Mouse (Mus musculus): ENCODE measurements around the gene Tmem203. TPM values are rescaled to one million over a fixed set of nuclear protein-coding genes. Genes with fewer than 3 reads are reported as not detected.

The Tmem203 gene
- polyA plus RNA-seq, 1 experiment from 2014 or later: 15.9 TPM

GRCm38 (mm10) chr2:25236614-25237013 is 18.6 kb upstream of the Tmem203 start, which contains the start of gene Rnf224:
Gene Rnf224 (minus strand): TSS chr2:25236787.
- peaks cover 16% of the 10 kb centered on the region for H3K4me1 ChIP-seq
- no peak within 1 kb of the TSS for H3K27ac ChIP-seq
- no peaks in the 10 kb centered on the region for H3K36me3 ChIP-seq (replicated peaks)
- peaks cover 31% of the 10 kb centered on the region for H3K27me3 ChIP-seq (ENCODE audit: poor library complexity, severe bottlenecking)
- no peak within 1 kb of the TSS for H3K4me3 ChIP-seq
- DNase-seq (ENCODE audit: extremely low spot score, low spot score): no peak
- WGBS: 39% methylated on average over 8 of the region's 8 CpGs
- no peaks in the 10 kb centered on the region for H3K9me3 ChIP-seq

GRCm38 (mm10) chr2:25237522-25237921 is 17.7 kb upstream of the Tmem203 start:
- DNase-seq (ENCODE audit: extremely low spot score, low spot score): no peak
- H3K27me3 ChIP-seq (ENCODE audit: poor library complexity, severe bottlenecking): peaks cover 38% of the 10 kb centered on the region
- H3K4me1 ChIP-seq: peaks cover 25% of the 10 kb centered on the region
- no peak overlapping the region for H3K27ac ChIP-seq
- no peaks in the 10 kb centered on the region for H3K36me3 ChIP-seq (replicated peaks)
- H3K9me3 ChIP-seq: no peaks in the 10 kb centered on the region
- WGBS: 76% methylated on average over 4 of the region's 4 CpGs
- H3K4me3 ChIP-seq: no peak overlapping the region

GRCm38 (mm10) chr2:25238106-25238505 is 17.1 kb upstream of the Tmem203 start:
- Histone ChIP-seq H3K4me1 (peaks cover 30% of the 10 kb centered on the region), H3K27ac (no peak overlapping the region), H3K9me3 (no peaks in the 10 kb centered on the region), H3K27me3 (ENCODE audit: poor library complexity, severe bottlenecking) (peaks cover 44% of the 10 kb centered on the region), H3K4me3 (no peak overlapping the region), H3K36me3 (replicated peaks) (no peaks in the 10 kb centered on the region)
- no peak for DNase-seq (ENCODE audit: extremely low spot score, low spot score)

GRCm38 (mm10) chr2:25239766-25240165 is 15.5 kb upstream of the Tmem203 start:
- H3K36me3 ChIP-seq (replicated peaks): peaks cover 5% of the 10 kb centered on the region
- peaks cover 57% of the 10 kb centered on the region for H3K27me3 ChIP-seq (ENCODE audit: poor library complexity, severe bottlenecking)
- DNase-seq (ENCODE audit: extremely low spot score, low spot score): no peak
- no peak overlapping the region for H3K27ac ChIP-seq
- 87% methylated on average over 3 of the region's 3 CpGs for WGBS
- peaks cover 34% of the 10 kb centered on the region for H3K4me1 ChIP-seq
- H3K9me3 ChIP-seq: no peaks in the 10 kb centered on the region
- H3K4me3 ChIP-seq: no peak overlapping the region

GRCm38 (mm10) chr2:25240310-25240709 is 14.9 kb upstream of the Tmem203 start:
- H3K9me3 ChIP-seq: no peaks in the 10 kb centered on the region
- 46% methylated on average over 8 of the region's 8 CpGs for WGBS
- peak overlapping the region; percentile 71 for H3K27ac ChIP-seq
- peaks cover 8% of the 10 kb centered on the region for H3K36me3 ChIP-seq (replicated peaks)
- H3K27me3 ChIP-seq (ENCODE audit: poor library complexity, severe bottlenecking): peaks cover 57% of the 10 kb centered on the region
- DNase-seq (ENCODE audit: extremely low spot score, low spot score): no peak
- peaks cover 34% of the 10 kb centered on the region for H3K4me1 ChIP-seq
- H3K4me3 ChIP-seq: peak overlapping the region; percentile 76

GRCm38 (mm10) chr2:25240723-25241437 is 14.4 kb upstream of the Tmem203 start:
- peaks cover 34% of the 10 kb centered on the region for H3K4me1 ChIP-seq
- peaks cover 56% of the 10 kb centered on the region for H3K27me3 ChIP-seq (ENCODE audit: poor library complexity, severe bottlenecking)
- H3K9me3 ChIP-seq: no peaks in the 10 kb centered on the region
- H3K27ac ChIP-seq: peak overlapping the region; percentile 84
- peak; percentile 77 for DNase-seq (ENCODE audit: extremely low spot score, low spot score)
- peak overlapping the region; percentile 76 for H3K4me3 ChIP-seq
- H3K36me3 ChIP-seq (replicated peaks): peaks cover 14% of the 10 kb centered on the region
- WGBS: 2% methylated on average over 29 of the region's 29 CpGs

GRCm38 (mm10) chr2:25241438-25241775 is 13.8 kb upstream of the Tmem203 start:
- 8% methylated on average over 6 of the region's 6 CpGs for WGBS
- DNase-seq (ENCODE audit: extremely low spot score, low spot score): no peak
- peaks cover 19% of the 10 kb centered on the region for H3K36me3 ChIP-seq (replicated peaks)
- H3K4me1 ChIP-seq: peaks cover 34% of the 10 kb centered on the region
- H3K27me3 ChIP-seq (ENCODE audit: poor library complexity, severe bottlenecking): peaks cover 51% of the 10 kb centered on the region
- H3K4me3 ChIP-seq: peak overlapping the region; percentile 76
- peak overlapping the region; percentile 84; the same call in 1 of the 2 replicates for H3K27ac ChIP-seq
- no peaks in the 10 kb centered on the region for H3K9me3 ChIP-seq

- no peak for DNase-seq (ENCODE audit: extremely low spot score, low spot score)
- H3K4me3 ChIP-seq: peak within 1 kb of the TSS; percentile 76
- no peaks in the 10 kb centered on the region for H3K9me3 ChIP-seq
- H3K36me3 ChIP-seq (replicated peaks): peaks cover 26% of the 10 kb centered on the region
- under 1% methylated on average over 59 of the region's 59 CpGs for WGBS
- peaks cover 34% of the 10 kb centered on the region for H3K4me1 ChIP-seq
- peaks cover 49% of the 10 kb centered on the region for H3K27me3 ChIP-seq (ENCODE audit: poor library complexity, severe bottlenecking)
- H3K27ac ChIP-seq: peak within 1 kb of the TSS; percentile 84
These were observed 13.1 kb upstream of the Tmem203 start, which contains the start of the genes Rnf208 and Cysrt1 for GRCm38 (mm10) chr2:25242101-25242506. Gene Rnf208 (plus strand): TSS chr2:25242255. Gene Cysrt1 (minus strand): TSS chr2:25242452.

- Histone ChIP-seq H3K36me3 (replicated peaks) (peaks cover 39% of the 10 kb centered on the region), H3K27me3 (ENCODE audit: poor library complexity, severe bottlenecking) (peaks cover 49% of the 10 kb centered on the region), H3K27ac (peak overlapping the region; percentile 84), H3K4me3 (peak overlapping the region; percentile 76), H3K9me3 (no peaks in the 10 kb centered on the region), H3K4me1 (peaks cover 34% of the 10 kb centered on the region)
- DNase-seq (ENCODE audit: extremely low spot score, low spot score): no peak
- 78% methylated on average over 8 of the region's 8 CpGs for WGBS
These were observed 11.9 kb upstream of the Tmem203 start for GRCm38 (mm10) chr2:25243342-25243741.

GRCm38 (mm10) chr2:25244144-25244543 is 11.1 kb upstream of the Tmem203 start:
- DNase-seq (ENCODE audit: extremely low spot score, low spot score): no peak
- no peaks in the 10 kb centered on the region for H3K9me3 ChIP-seq
- peaks cover 46% of the 10 kb centered on the region for H3K27me3 ChIP-seq (ENCODE audit: poor library complexity, severe bottlenecking)
- no peak overlapping the region for H3K27ac ChIP-seq
- H3K36me3 ChIP-seq (replicated peaks): peaks cover 47% of the 10 kb centered on the region
- H3K4me1 ChIP-seq: peaks cover 34% of the 10 kb centered on the region
- 85% methylated on average over 4 of the region's 4 CpGs for WGBS
- no peak overlapping the region; the same call in 1 of the 2 replicates for H3K4me3 ChIP-seq

- H3K4me1 ChIP-seq: peaks cover 21% of the 10 kb centered on the region
- H3K27ac ChIP-seq: no peak within 1 kb of the TSS
- DNase-seq (ENCODE audit: extremely low spot score, low spot score): no peak
- WGBS: 90% methylated on average over 10 of the region's 10 CpGs
- peaks cover 30% of the 10 kb centered on the region for H3K27me3 ChIP-seq (ENCODE audit: poor library complexity, severe bottlenecking)
- H3K36me3 ChIP-seq (replicated peaks): peaks cover 70% of the 10 kb centered on the region
- no peaks in the 10 kb centered on the region for H3K9me3 ChIP-seq
- H3K4me3 ChIP-seq: no peak within 1 kb of the TSS
These were observed 8.8 kb upstream of the Tmem203 start, which contains the start of gene AL732309.1 for GRCm38 (mm10) chr2:25246183-25247072. Gene AL732309.1 (minus strand): TSS chr2:25246863.

GRCm38 (mm10) chr2:25252331-25252730 is 2.9 kb upstream of the Tmem203 start:
- peaks cover 19% of the 10 kb centered on the region for H3K4me1 ChIP-seq
- peaks cover 64% of the 10 kb centered on the region for H3K36me3 ChIP-seq (replicated peaks)
- 90% methylated on average over 1 of the region's 1 CpGs for WGBS
- no peaks in the 10 kb centered on the region for H3K9me3 ChIP-seq
- no peak for DNase-seq (ENCODE audit: extremely low spot score, low spot score)
- H3K27me3 ChIP-seq (ENCODE audit: poor library complexity, severe bottlenecking): no peaks in the 10 kb centered on the region
- no peak overlapping the region for H3K27ac ChIP-seq
- no peak overlapping the region for H3K4me3 ChIP-seq
